In the genomic region with DNA sequence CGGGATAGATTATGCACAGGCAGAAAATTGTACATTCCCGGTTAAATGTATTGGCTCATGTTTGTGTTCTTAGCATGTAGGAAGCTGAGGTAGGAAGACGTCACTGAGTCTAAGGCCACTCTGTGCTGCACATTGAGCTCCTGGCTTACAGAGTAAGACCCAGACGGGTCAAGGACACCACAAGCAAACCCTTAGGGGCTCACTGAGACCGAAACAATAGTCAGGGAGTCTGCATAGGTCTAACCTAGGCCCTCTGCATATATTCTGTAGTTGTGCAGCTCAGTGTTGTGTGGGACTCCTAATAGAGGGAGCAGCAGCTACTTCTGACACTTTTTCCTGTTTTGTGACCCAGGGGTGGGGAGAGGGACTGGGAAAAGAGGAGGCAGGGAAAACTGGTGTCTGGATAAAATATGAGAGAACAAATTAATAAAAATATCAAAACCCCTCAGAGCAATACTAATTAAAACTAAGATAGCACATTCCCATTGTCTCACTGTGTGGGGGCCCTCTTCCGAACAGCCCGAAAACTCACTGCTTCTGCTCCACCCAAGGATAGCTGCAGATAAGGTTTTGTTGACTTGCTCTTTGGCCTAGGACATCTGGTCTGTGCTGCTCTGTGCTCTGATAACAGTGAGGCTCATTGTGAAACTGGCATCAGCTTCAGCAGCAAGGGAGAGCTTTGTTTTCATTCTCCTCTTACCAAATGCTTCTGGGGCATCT, we compare ENCODE assay signal across 9 mouse cellular contexts. TPM values are rescaled to one million over a fixed set of nuclear protein-coding genes. Genes with fewer than 3 reads are reported as not detected.
DNase-seq lines count a peak whose midpoint lies in the region; ATAC-seq and TF ChIP-seq lines count a peak whose summit lies in the region.
"Had no signal": no experiment of that assay in that cellular context is flagged by ENCODE, and none has a peak within 500 bp of the region (broad histone marks: within the 10 kb centered on the region; RNA-seq: fewer than 3 reads in every experiment).

No protein-coding gene starts in this region.

- H3K79me2 ChIP-seq in liver, adult 2 months (ENCODE audit: control insufficient read depth, insufficient read depth, low read length), result no peaks in the 10 kb centered on the region

- ATAC-seq in forebrain, embryonic 12.5 days (ENCODE audit: low FRiP score), result no peak
- ATAC-seq in lung, postnatal 0 days, result no peak
- ATAC-seq: forebrain, embryonic 14.5 days had no signal

- TF ChIP-seq POLR2A in liver, adult 2 months (IDR thresholded peaks at IDR 0.05; ENCODE audit: extremely low read depth, insufficient read depth, low read length), result no peak

- no peak for TF ChIP-seq EP300 in lung, postnatal 0 days (IDR thresholded peaks at IDR 0.05)

- no peaks in the 10 kb centered on the region for H3K36me3 ChIP-seq in forebrain, embryonic 10.5 days (replicated peaks)
- 0 out of 2 replicates have a peak, but pooled peaks cover 2% of the 10 kb centered on the region for H3K36me3 ChIP-seq in forebrain, embryonic 12.5 days (replicated peaks)
- H3K36me3 ChIP-seq in liver, adult 2 months (ENCODE audit: control insufficient read depth, insufficient read depth, low read length), result peaks cover 14% of the 10 kb centered on the region
- H3K36me3 ChIP-seq in lung, postnatal 0 days (ENCODE audit: insufficient read depth, low read length), result 0 out of 2 replicates have a peak, but pooled peaks cover 3% of the 10 kb centered on the region

- no peak overlapping the region for H3K4me3 ChIP-seq in forebrain, embryonic 10.5 days
- H3K4me3 ChIP-seq in forebrain, embryonic 12.5 days (replicated peaks), result no peak overlapping the region
- no peak overlapping the region for H3K4me3 ChIP-seq in liver, adult 2 months (ENCODE audit: insufficient read depth, low read depth, low read length)
- H3K4me3 ChIP-seq in lung, postnatal 0 days (ENCODE audit: low read depth, low read length), result no peak overlapping the region

- H3K4me1 ChIP-seq in forebrain, embryonic 10.5 days, result peaks cover 9% of the 10 kb centered on the region; the same call in 1 of the 2 replicates
- H3K4me1 ChIP-seq in forebrain, embryonic 12.5 days, result no peaks in the 10 kb centered on the region
- H3K4me1 ChIP-seq in liver, adult 2 months (ENCODE audit: control insufficient read depth, insufficient read depth, low read length), result peaks cover 15% of the 10 kb centered on the region
- H3K4me1 ChIP-seq in lung, postnatal 0 days (ENCODE audit: insufficient read depth, low read depth, low read length), result no peaks in the 10 kb centered on the region

- H3K9me3 ChIP-seq in forebrain, embryonic 10.5 days, result no peaks in the 10 kb centered on the region
- no peaks in the 10 kb centered on the region for H3K9me3 ChIP-seq in forebrain, embryonic 12.5 days
- no peaks in the 10 kb centered on the region for H3K9me3 ChIP-seq in lung, postnatal 0 days (ENCODE audit: low read length)

- no peak for DNase-seq in forebrain, embryonic 10.5 days (ENCODE audit: extremely low spot score, low spot score)
- DNase-seq in ovary, postnatal 36 days (ENCODE audit: low spot score), result peak; percentile 21
- no peak for DNase-seq in ovary, postnatal 14 days (ENCODE audit: low spot score)
- peak; percentile 97 for DNase-seq in liver, adult 2 months (ENCODE audit: extremely low read depth, low read depth, low spot score)
- no peak for DNase-seq in lung, postnatal 0 days (ENCODE audit: low spot score)
- DNase-seq in left cerebral cortex, adult 9 months (ENCODE audit: low spot score in 2 of 2), result no peak
- DNase-seq in cerebellum, adult 11 months, result no peak

- TF ChIP-seq CTCF in liver, adult 2 months (IDR thresholded peaks at IDR 0.05; ENCODE audit: low read depth, low read length), result no peak
- TF ChIP-seq CTCF in lung, postnatal 0 days (IDR thresholded peaks at IDR 0.05), result no peak

- peak overlapping the region; percentile 62 for H3K27ac ChIP-seq in forebrain, embryonic 10.5 days
- no peak overlapping the region for H3K27ac ChIP-seq in forebrain, embryonic 12.5 days
- peak overlapping the region; percentile 91 for H3K27ac ChIP-seq in liver, adult 2 months (replicated peaks; ENCODE audit: insufficient read depth, low read depth, low read length)
- H3K27ac ChIP-seq in lung, postnatal 0 days (ENCODE audit: low read length), result no peak overlapping the region

- H3K27me3 ChIP-seq in forebrain, embryonic 10.5 days (ENCODE audit: poor library complexity, severe bottlenecking), result no peaks in the 10 kb centered on the region
- H3K27me3 ChIP-seq in forebrain, embryonic 12.5 days, result no peaks in the 10 kb centered on the region
- H3K27me3 ChIP-seq in liver, adult 2 months (ENCODE audit: control insufficient read depth, insufficient read depth, low read length), result no peaks in the 10 kb centered on the region
- H3K27me3 ChIP-seq in lung, postnatal 0 days (replicated peaks; ENCODE audit: insufficient read depth, low read length), result no peaks in the 10 kb centered on the region

- 76% methylated on average over 7 of the region's 7 CpGs for WGBS in forebrain, embryonic 10.5 days
- 84% methylated on average over 7 of the region's 7 CpGs for WGBS in forebrain, embryonic 12.5 days
- 20% methylated on average over 7 of the region's 7 CpGs for WGBS in liver, adult 2 months
- WGBS in lung, postnatal 0 days, result 80% methylated on average over 7 of the region's 7 CpGs

- H3K9ac ChIP-seq in forebrain, embryonic 12.5 days, result no peak overlapping the region
- peak overlapping the region; percentile 35 for H3K9ac ChIP-seq in liver, adult 2 months (ENCODE audit: low read depth, low read length)
- no peak overlapping the region for H3K9ac ChIP-seq in lung, postnatal 0 days (replicated peaks; ENCODE audit: low read depth)

- no peak overlapping the region for H3K4me2 ChIP-seq in forebrain, embryonic 12.5 days
- no peak overlapping the region for H3K4me2 ChIP-seq in lung, postnatal 0 days (replicated peaks; ENCODE audit: low read depth, low read length)

RNA-seq across cellular contexts. Expression of a gene that starts 25.6 kb away (rescaled TPM):
- 96.1 and 108 TPM in 2 replicates for polyA plus RNA-seq in forebrain, embryonic 10.5 days (2016; fragmentation: Nextera tagmentation; extraction: Ambion mirVana)
- 48.9 and 58.9 TPM in 2 replicates for polyA plus RNA-seq in forebrain, embryonic 12.5 days (2016; fragmentation: Nextera tagmentation; extraction: Ambion mirVana)
- 23.0 and 23.6 TPM in 2 replicates for total RNA-seq in liver, adult 2 months (2014; rRNA removed)
- 44.6 and 50.7 TPM in 2 replicates for polyA plus RNA-seq in liver, adult 2 months (2012; rRNA removed)
- polyA plus RNA-seq in lung, postnatal 0 days (2015; fragmentation: Nextera tagmentation; extraction: Ambion mirVana), result 139 and 147 TPM in 2 replicates

Comparison
In these comparisons a context has a peak if more than half of its experiments do, and no peak if none do; other contexts are left out.
1. DNase-seq: peak in ovary, postnatal 36 days (single experiment) and liver, adult 2 months (single experiment); none in forebrain, embryonic 10.5 days (single experiment), ovary, postnatal 14 days (single experiment), lung, postnatal 0 days (single experiment), left cerebral cortex, adult 9 months (0 of 2) and cerebellum, adult 11 months (single experiment).
2. H3K27ac ChIP-seq: peak in forebrain, embryonic 10.5 days (single experiment) and liver, adult 2 months (single experiment); none in forebrain, embryonic 12.5 days (single experiment) and lung, postnatal 0 days (single experiment).